Mouse (Mus musculus) lung, embryonic 14.5 days (tissue): ENCODE measurements at regions not wholly inside any gene's neighbourhood (a gene's known extent, or its start where the extent isn't known, plus 50 kb on each side); places are given as distances from the start of the nearest gene placed in this dataset.

Experiments used
- ATAC-seq: fragments of 200-750 bp; cut with Nextera tagmentation; 2 replicates; pipeline ENCODE4 v1.8.0; 2017; ENCODE audit warnings: mild to moderate bottlenecking, moderate TSS enrichment, moderate library complexity; ENCODE audit not compliant: insufficient read depth
- DNase-seq: peaks from one replicate; pipeline ENCODE4 v3.0.0-alpha.2; 2015
- H3K27ac ChIP-seq: fragments of 300-500 bp; sonication (generic); 2 replicates; pipeline ENCODE4 v1.5.1; 2014; ENCODE audit warnings: low read depth, mild to moderate bottlenecking, moderate library complexity
- H3K27me3 ChIP-seq: fragments of 300-500 bp; sonication (generic); 2 replicates; pipeline ENCODE4 v1.6.1; 2014; ENCODE audit warnings: low read length, control low read depth; ENCODE audit not compliant: insufficient read depth
- H3K36me3 ChIP-seq: fragments of 300-500 bp; sonication (generic); 2 replicates; pipeline ENCODE4 v1.6.1; 2014; ENCODE audit warnings: control low read depth; ENCODE audit not compliant: insufficient read depth
- H3K4me1 ChIP-seq: fragments of 300-500 bp; sonication (generic); 2 replicates; pipeline ENCODE4 v1.6.1; 2014; ENCODE audit warnings: antibody characterized with exemption, control low read depth; ENCODE audit not compliant: insufficient read depth
- H3K4me2 ChIP-seq: fragments of 300-500 bp; sonication (generic); 2 replicates; pipeline ENCODE4 v1.6.1; 2014; ENCODE audit warnings: mild to moderate bottlenecking
- H3K4me3 ChIP-seq: fragments of 300-500 bp; sonication (generic); 2 replicates; pipeline ENCODE4 v1.5.1; 2014; ENCODE audit warnings: low read depth, low read length
- H3K9ac ChIP-seq: fragments of 300-500 bp; sonication (generic); 2 replicates; pipeline ENCODE4 v1.6.1; 2014
- H3K9me3 ChIP-seq: fragments of 300-500 bp; sonication (generic); 2 replicates; pipeline ENCODE4 v1.6.1; 2016; ENCODE audit warnings: low read depth, low read length, control low read depth
- CTCF ChIP-seq: IDR thresholded peaks from 2 replicates; pipeline ENCODE4 v1.5.1; 2016; ENCODE audit warnings: antibody characterized with exemption, low read depth
- WGBS: fragments of 180-500 bp; shearing (Covaris S2); extraction: QIAGEN DNeasy Blood & Tissue Kit; methylation state at CpG from one replicate; pipeline ENCODE4 v1.1.7; 2014; 5-methylcytosine and 5-hydroxymethylcytosine counted together

DNA sequence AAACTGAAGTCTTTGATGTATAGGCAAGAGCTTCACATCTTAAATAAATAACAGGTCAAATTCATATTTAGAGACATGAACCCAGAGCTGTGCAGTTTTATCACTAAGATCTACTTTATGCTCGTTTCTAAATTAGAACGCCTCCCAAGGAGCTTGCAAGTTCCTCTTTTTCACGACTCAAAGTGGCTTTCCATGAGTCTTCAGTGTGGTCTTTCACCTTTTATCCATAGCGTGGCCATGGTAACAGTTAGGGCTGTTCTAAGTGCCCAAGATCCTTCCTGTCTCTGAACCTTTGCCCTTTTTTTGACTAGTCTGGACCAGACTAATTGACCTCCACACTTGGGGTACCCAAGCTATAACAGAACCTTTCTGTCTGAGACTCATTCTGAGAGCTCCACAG lies 290.5 kb downstream of the Insc start:
- no peak for TF ChIP-seq CTCF
- Histone ChIP-seq H3K4me2 (no peak overlapping the region), H3K27ac (no peak overlapping the region), H3K4me3 (no peak overlapping the region), H3K9ac (no peak overlapping the region), H3K4me1 (no peaks in the 10 kb centered on the region), H3K9me3 (no peaks in the 10 kb centered on the region), H3K36me3 (no peaks in the 10 kb centered on the region), H3K27me3 (no peaks in the 10 kb centered on the region)
- DNase-seq (no peak), ATAC-seq (no peak)
- WGBS = 51% methylated on average over 4 of the region's 4 CpGs

DNA sequence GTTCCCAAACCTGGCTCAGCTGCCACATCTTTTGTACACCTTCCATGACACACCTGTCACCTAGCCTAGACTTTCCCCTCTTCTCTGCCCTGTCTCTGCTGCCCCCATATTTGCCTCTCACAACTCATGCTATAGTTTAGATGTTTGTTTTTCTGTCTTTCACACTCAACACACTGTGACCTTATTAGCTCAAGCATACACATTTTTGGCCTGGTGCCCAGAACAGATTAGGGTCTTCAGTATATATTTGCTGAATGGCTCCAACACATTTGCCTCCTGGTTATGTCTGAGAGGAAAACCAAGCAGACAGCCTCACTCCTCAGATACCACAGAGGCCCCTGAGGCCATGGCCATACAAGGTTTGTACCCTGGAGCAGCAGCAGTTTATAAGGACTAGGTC lies 312.0 kb downstream of the Insc start:
- no peaks in the 10 kb centered on the region for H3K4me1 ChIP-seq
- no peaks in the 10 kb centered on the region for H3K27me3 ChIP-seq
- peak; percentile 90 for DNase-seq
- H3K36me3 ChIP-seq = no peaks in the 10 kb centered on the region
- no peak overlapping the region for H3K4me3 ChIP-seq
- ATAC-seq = peak; percentile 84
- no peaks in the 10 kb centered on the region for H3K9me3 ChIP-seq
- no peak overlapping the region for H3K9ac ChIP-seq
- H3K27ac ChIP-seq = peak overlapping the region; percentile 4; the same call in 1 of the 2 replicates
- TF ChIP-seq CTCF = no peak
- no peak overlapping the region for H3K4me2 ChIP-seq

DNA sequence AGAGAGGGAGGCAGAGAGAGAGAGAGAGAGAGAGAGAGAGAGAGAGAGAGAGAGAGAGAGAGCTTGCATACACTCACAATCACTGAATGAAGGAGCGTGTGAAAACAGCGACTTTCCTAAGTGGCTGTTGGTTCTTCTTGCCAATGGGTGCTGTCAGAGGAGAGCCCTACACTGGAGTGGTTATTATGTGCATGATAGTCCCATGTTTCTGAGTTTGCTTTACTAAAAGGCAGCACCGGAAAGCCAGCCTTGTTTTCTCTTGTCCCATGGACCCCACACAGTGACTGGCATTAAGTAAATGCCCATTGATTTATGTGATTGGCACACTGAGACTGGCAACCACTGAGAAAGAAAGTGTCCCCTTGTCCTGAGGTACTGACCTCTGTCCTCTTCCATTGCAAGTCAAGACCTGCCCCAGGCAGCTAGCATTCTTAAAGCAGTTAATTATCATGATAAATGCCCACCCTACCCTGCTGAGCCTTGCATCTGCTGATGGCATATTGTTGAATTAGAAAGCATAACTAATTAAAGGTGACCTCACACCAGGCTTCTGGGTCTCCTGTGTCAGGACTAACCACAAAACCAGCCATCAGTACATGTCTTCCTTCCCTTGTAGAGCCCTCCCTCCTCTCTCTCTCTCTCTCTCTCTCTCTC lies 313.6 kb downstream of the Insc start:
- H3K27me3 ChIP-seq = no peaks in the 10 kb centered on the region
- no peak overlapping the region for H3K27ac ChIP-seq
- no peak for TF ChIP-seq CTCF
- H3K4me1 ChIP-seq = no peaks in the 10 kb centered on the region
- 43% methylated on average over 3 of the region's 3 CpGs for WGBS
- no peak overlapping the region for H3K9ac ChIP-seq
- no peaks in the 10 kb centered on the region for H3K9me3 ChIP-seq
- peak; percentile 15; the same call in 1 of the 2 replicates for ATAC-seq
- no peak overlapping the region for H3K4me2 ChIP-seq
- H3K4me3 ChIP-seq = no peak overlapping the region
- no peaks in the 10 kb centered on the region for H3K36me3 ChIP-seq
- DNase-seq = no peak

DNA sequence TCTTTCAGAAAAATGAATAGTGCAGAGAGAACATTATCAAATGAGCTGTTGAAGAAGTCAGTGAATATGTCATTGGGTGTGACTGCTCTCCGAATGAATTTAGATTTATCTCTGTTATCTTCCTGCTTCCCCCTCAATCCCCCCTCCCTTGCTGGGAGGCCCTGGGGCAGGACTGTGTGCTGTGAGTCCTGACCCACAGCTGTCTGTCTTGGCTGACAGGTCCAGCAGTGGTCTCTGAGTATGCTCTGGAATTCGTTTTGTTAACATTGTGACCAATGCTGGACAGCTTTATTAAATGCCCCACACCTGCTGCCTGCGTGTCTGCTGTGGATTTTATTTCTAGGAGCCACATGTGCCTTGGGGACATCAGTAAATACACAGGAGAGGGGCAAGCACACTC lies 314.2 kb downstream of the Insc start:
- DNase-seq (no peak), ATAC-seq (0 out of 2 replicates have a peak, but pooled peaks have one; percentile 42)
- Histone ChIP-seq H3K9me3 (no peaks in the 10 kb centered on the region), H3K4me1 (no peaks in the 10 kb centered on the region), H3K27ac (no peak overlapping the region), H3K4me3 (no peak overlapping the region), H3K9ac (no peak overlapping the region), H3K27me3 (no peaks in the 10 kb centered on the region), H3K36me3 (no peaks in the 10 kb centered on the region), H3K4me2 (no peak overlapping the region)
- no peak for TF ChIP-seq CTCF
- 5% methylated on average over 3 of the region's 3 CpGs for WGBS

DNA sequence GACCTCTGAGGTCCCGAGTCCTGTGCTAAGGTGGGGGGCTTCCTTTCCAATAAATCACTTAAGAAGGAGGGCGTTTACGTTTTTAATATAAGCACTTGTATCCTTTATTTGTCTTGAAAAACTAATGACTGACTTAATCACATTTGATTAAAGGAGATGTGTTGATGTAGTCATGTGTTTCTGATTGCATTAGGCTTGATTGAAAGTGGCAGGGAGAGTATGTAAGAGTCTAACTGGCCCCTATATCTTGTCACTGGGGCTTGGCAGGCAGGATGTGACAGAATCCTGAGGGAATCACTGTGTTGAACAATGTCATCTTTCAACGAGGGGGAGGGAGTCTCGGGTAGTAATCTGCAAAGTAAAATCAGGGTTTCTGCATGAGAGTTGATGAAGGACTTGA lies 316.7 kb downstream of the Insc start:
- Histone ChIP-seq H3K4me1 (no peaks in the 10 kb centered on the region), H3K9me3 (no peaks in the 10 kb centered on the region), H3K9ac (no peak overlapping the region), H3K36me3 (no peaks in the 10 kb centered on the region), H3K27me3 (no peaks in the 10 kb centered on the region), H3K4me3 (no peak overlapping the region), H3K4me2 (no peak overlapping the region), H3K27ac (no peak overlapping the region)
- DNase-seq = no peak
- WGBS = 44% methylated on average over 5 of the region's 5 CpGs
- no peak for ATAC-seq
- TF ChIP-seq CTCF = no peak

DNA sequence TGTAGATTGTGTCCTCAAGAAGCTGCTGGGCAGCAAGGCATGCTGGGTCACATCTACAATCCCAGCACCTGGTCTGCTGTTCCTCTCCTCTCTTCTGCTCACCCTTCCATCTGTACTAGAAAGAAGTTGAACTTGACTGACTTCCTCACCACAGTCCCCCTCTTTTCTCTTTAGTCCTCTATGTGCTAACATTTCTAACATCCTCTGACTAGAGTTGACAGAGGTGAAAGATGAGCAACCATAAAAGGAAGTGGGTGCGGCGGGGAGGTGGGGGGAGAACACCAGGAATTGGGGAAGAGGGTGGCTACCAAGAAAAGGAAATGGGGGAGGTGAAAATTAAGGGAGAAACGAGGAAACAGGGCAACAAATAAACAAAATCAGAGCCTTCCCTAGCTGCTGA lies 319.3 kb downstream of the Insc start:
- H3K4me3 ChIP-seq = no peak overlapping the region
- no peaks in the 10 kb centered on the region for H3K27me3 ChIP-seq
- TF ChIP-seq CTCF = no peak
- no peaks in the 10 kb centered on the region for H3K4me1 ChIP-seq
- H3K4me2 ChIP-seq = no peak overlapping the region
- H3K9ac ChIP-seq = no peak overlapping the region
- ATAC-seq = no peak
- no peaks in the 10 kb centered on the region for H3K9me3 ChIP-seq
- no peak for DNase-seq
- H3K36me3 ChIP-seq = no peaks in the 10 kb centered on the region
- no peak overlapping the region for H3K27ac ChIP-seq
- 34% methylated on average over 3 of the region's 3 CpGs for WGBS

DNA sequence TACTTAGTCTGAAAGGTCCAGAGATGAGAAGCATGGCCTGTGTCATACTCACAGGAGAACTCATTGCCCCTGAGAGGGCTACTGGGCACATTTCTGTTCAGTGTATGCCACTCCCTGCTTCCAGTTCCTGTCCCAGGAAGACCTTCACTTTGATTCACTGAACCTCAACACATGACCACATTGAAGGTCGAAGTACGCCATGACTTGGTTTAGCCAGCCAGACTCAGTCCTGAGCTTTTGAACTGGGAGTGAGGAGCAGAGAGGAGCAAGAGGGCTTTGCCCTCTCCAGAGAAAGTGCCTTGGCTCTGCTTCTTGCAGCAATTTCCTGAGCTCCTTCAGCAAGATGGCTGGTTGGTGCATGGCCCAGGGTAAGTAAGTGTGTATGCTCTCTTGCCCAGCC lies 324.1 kb downstream of the Insc start:
- Histone ChIP-seq H3K4me1 (peaks cover 4% of the 10 kb centered on the region; the same call in 1 of the 2 replicates), H3K9ac (no peak overlapping the region), H3K9me3 (no peaks in the 10 kb centered on the region), H3K4me2 (no peak overlapping the region), H3K27me3 (no peaks in the 10 kb centered on the region), H3K4me3 (no peak overlapping the region), H3K27ac (no peak overlapping the region), H3K36me3 (no peaks in the 10 kb centered on the region)
- 90% methylated on average over 2 of the region's 2 CpGs for WGBS
- DNase-seq (no peak), ATAC-seq (no peak)
- no peak for TF ChIP-seq CTCF
